Mouse (Mus musculus): Measurements from ENCODE around the gene Pde6d.
"Not testable (repeated sequence)": the region's sequence is repeated elsewhere in the genome, so short reads cannot be mapped to it uniquely, and the experiment has no call there.

The Pde6d gene

DNA sequence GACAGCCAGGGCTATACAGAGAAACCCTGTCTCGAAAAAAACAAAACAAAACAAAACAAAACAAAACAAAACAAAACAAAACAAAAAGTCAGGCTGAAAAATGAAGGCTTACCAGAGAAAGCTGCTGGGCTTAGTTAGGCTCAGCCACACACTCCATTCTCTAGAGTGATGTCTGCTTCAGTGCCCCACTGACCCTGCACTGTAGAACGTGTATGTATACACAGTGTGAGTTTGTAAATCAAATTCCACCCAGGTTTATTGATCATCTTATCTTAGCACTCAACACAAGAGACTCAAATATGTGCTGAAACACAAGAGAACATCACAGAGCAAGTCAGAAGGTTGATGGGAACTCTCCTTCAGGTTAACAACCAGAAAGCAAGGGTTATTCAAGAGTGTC is 14.0 kb downstream of the Pde6d start:
- DNase-seq (ENCODE audit: low spot score), result no peak

DNA sequence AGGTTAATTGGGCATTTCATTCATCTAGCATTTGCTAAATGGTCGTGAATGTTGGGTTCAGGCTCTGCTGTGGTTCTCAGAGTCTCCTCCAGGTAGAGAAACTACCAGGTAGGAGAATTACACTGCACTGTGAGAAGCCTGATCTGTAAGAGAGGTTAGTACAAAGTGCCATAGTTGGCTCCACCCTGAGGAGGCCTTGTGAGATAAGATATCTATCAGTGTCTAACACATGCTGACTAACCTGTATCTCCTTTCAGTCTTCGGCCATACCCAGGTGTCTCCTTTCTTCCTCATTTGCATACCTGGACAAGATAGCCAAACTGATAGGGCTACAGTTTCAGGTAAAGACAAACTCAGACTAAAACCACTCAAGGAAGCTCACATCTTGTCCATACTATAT is 19.8 kb downstream of the Pde6d start:
- no peak for DNase-seq (ENCODE audit: low spot score)

DNA sequence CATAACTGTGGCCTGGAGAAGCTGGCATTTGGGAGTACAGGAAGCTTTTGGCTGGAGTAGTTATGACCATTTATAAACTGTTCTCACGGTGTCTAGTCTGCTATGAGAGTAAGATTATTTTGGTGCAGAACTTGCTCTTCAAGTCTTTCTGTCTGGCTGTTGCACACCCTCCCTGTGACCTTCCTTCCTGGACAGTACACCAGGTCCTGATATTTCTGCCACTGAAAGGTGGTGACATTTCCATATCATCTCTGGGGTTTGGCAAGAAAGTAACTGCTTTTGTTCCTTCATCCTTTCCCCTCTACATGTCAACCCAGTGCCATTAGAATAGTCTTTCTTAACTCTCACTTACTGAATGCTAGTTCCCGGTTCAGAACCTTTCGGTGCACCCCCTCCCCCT is 23.2 kb downstream of the Pde6d start:
- no peak for DNase-seq (ENCODE audit: low spot score)

DNA sequence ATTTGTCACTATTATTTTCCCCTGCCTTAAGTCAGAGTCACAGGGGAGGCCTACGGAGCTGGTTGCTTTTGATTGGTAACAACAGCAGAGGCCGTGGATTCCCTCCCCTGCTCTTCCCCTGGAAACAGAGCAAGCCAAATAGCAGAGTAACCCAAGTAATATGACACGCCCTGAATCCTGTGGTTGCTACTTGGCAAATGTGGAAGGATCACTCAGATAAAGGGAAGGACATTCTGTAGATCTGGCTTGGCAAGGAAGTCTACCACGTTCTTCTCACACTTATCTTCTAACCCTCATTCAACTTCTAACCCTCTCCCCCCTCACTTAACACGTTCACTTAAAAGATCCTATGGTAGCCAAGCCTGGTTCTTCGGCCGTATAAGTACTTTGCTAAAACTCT is 24.6 kb downstream of the Pde6d start:
- no peak for DNase-seq (ENCODE audit: low spot score)

DNA sequence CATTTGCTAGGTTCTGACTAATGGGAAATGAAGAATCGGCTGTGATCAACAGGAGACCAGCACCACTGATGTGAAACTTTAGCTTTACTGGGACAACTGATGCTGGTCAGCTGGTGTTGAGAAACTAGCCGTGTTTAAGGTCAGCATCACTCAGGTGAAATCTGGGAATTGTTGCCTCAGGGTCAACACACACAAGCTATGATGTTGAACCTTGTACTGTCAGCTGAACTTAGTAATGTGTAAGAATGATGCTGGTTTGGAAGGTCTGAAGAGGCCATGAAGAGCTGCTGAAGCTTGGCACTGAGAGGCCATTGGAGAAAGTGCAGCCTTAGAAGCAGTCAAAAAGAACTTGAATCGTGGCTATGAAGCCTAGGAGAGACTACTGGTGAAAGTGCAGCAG is 26.8 kb downstream of the Pde6d start:
- no peak for DNase-seq (ENCODE audit: low spot score)

DNA sequence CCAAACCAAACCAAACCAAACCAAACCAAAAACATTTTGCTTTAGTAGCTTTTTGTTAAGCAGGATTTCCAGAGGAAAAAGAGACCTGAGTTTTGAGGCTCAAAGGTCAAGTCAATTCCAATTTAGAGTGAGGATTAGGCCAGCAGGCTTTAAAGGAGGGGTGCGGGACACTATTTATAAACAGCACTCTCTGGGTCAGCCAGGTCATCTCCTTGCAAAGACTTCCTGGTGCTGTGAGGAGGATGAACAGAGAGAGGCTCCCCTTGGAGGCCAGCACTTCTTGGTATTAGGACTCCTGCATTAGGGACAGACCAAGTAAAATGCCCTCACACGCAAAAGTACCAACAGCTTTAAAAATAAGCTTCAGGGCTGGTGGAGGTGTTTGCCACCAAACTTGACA is 30.6 kb downstream of the Pde6d start:
- DNase-seq (ENCODE audit: low spot score), result no peak

DNA sequence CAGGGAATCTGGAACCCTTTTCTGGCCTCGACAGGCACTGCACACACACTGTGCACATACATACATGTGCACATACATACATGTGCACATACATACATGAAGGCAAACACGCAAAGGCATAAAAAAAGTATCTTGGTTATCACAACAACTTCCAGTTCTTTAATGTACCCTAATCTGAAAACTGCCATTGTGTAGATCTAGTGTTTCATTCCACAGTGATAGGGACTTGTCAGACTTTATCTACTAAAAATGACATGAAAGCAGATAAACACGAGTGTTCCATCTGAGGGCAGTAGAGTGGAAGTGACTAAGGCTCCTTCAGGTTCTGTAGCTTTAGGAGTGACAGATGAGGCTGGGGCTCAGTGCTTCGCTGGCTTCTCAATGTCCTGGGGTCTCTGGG is 31.1 kb downstream of the Pde6d start:
- no peak for DNase-seq (ENCODE audit: low spot score)

DNA sequence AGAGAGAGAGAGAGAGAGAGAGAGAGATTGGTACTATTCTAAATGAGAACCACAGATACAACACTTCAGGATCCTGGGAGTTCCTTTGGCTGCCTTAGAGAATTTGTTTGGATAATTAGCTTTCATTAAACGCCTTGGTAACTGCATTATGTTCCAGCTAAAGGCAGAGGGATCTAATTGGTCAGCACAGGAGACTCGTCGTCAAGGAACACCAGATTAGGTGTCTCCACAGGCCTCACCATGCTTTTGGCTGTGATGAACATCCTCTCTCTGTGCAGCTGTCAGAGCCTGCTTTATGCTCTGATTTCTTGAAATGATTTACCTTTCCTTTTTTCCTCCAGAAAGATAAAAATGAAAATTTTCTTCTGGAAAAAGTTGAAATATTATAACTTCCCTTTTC is 35.6 kb downstream of the Pde6d start:
- no peak for DNase-seq (ENCODE audit: low spot score)

DNA sequence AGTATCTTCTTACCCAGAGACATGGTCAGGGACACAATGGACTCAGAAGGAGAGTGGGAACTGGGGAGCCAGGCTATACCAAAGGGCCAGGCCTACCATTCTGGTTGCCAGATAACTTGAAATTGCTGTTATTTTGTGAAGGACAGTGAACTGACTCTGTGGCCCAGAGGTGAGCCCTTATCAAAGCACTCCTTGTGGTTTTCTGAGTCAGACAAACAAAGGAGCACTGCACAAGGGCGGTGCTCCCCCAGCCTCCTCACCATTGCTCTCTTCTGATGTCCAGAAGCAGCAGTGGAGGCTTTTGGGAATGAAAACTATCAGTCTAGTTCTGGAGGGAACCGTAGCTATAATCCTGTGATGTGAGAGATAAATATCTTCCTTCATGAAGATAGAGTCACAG is 39.8 kb downstream of the Pde6d start:
- no peak for DNase-seq (ENCODE audit: low spot score)

DNA sequence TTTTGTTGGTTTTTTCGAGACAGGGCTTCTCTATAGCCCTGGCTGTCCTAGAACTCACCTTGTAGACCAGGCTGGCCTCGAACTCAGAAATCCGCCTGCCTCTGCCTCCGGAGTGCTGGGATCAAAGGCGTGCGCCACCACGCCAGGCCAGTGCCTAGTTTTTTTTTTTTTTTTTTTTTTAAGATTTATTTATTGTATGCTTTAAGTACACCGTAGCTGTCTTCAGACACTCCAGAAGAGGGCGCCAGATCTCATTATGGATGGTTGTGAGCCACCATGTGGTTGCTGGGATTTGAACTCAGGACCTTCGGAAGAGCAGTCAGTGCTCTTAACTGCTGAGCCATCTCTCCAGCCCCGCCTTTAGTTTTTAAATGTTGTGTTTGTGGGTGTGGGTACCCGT is 42.8 kb downstream of the Pde6d start:
- not testable (repeated sequence) for DNase-seq (ENCODE audit: low spot score)

DNA sequence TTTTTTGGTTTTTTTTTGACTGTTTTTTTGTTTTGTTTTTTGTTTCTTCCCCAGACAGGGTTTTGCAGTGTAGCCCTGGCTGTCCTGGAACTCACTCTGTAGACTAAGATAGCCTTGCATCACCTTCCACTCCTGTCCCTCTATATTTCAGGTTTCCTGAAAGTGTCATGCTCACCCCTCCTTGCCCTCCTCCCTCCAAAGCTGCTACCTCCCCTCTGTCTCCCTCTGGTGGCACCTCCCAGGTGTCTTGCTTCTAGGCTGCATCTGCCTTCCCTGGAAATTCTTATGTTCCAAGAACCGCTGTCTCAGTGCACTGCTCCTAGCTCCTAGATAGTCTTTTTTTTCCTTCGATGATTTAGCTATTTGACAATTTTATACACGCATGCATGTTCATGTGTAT is 44.0 kb downstream of the Pde6d start:
- DNase-seq (ENCODE audit: low spot score), result no peak

DNA sequence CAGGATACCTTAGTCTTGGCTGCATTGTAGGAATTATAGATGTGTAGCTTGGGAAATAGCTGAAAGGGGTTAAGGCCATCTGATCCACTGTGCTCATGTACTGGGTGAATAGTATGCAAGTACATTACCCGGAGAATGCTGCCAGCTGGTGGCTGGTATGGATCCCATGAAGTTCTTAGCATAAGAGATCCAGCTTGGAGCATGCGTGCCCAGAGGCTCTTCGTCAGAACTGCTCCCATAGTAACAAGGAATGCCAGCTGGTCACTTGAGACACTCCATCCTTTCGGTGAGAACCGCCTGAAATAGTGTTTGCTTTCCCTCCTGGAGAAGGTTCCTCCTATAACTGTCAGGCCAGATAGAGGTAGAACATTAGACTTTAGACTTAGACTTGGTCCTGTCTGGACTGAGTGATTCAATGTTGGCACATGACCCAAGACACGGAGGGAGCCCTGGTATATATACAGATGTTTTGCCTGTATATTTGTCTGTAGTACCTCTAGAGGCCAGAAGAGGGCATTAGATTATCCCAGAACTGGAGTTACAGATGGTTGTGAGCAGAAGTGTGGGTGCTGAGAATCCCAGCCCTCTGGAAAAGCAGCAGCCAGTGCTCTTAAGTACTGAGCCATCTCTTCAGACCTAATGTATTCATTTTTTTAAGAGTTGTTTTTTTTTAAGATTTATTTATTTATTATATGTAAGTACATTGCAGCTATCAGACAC is 48.9 kb downstream of the Pde6d start:
- DNase-seq (ENCODE audit: low spot score), result no peak

DNA sequence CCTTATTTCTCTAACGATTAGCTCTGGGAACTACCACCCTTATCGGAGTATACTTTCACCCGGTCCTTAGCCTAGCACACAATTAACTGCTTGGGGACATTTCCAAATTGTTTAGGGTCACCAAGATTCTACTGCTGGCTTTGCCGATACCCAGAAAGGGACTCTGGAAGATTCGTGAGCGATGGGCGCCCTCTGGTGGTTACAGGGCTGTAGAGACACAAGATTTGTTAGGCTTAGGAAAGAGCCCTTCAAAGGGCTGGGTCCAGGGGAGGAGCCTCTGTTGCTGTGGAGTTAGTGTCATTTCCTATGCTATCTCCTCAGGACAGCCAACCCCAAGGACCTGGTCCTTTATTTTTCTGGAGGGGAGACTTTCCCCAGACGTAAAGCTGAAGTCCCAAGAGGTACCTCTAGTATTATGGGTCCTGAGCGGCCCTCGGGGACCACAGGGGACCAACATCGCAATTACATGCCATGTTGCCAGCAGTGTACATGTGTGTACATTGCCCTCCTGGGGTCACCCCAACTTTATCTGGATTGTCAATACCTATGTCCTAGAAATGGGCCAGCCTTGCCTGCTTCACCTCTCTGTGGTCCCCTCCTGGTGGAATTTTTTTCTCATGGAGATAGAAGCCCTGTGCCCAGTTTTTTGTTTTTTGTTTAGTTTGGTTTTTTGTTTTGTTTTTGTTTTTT is 49.9 kb downstream of the Pde6d start:
- DNase-seq (ENCODE audit: low spot score), result peak; percentile 87

DNA sequence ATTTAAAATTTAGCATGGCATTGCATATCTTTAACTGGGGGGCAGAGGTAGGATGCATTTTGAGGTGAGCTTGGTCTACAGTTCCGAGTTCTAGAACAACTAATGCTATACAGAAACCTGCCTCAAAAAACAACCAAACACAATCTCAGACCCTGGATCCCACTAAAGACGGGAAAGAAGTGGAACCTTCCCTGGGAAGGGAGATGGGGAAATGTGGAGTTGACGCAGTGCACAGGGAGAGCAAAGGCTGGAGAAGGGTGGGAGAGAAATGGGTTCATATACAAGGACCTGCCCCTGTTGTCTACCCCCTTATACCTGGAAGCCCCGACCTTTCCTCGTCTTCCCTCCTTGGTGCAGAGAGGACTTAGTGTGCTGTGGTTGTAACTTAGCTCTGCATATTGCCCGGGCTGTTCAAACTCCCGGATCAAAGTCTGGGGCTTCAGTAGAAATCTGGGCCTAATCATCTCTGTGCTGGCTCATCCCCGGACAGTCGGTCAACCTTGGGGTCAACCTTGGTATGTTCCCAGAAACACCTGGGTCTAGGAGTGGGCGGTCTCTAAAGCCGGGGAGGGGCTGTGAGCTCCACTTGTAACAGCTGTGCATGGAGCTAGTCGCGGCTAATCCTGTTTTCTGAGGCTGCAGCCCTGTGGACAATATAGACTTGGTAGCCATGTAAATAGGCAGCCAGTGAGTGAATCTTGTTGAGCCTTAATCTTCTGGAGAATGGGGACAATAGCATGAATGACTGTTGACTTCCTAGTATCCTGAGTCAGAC is 50.7 kb downstream of the Pde6d start:
- DNase-seq (ENCODE audit: low spot score), result no peak

DNA sequence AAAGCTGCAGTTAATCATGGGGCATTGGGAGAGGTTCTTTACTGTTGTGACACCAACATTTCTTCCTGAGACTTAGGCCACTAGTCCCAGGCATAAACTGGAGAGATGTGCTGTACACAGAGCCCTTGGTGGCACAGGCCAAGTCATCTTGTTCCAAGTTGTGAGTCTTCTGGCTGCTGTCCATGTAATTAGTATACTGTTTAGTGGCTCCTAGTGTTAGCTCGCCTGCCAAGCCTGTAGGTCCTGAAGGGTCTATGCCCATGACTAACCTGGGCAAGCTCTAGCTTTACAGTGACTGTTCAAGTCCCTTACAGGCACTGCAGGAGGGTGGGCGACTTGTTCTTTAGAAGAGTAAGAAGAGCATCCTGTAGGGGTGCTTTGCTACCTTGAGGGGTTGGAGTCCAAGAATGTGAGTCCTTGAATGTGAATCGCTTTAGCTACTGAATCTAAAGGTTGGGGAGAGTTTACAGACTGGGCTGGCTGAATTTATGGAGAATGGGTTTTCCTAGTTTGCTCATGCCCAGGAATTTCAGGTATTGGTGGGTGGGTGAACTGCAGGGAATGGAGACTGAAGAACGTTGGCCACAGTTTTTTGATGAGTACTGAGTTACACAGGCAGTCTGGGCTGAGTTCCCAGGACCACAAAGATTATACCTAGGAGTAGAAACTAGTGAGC is 51.4 kb downstream of the Pde6d start:
- DNase-seq (ENCODE audit: low spot score), result no peak

DNA sequence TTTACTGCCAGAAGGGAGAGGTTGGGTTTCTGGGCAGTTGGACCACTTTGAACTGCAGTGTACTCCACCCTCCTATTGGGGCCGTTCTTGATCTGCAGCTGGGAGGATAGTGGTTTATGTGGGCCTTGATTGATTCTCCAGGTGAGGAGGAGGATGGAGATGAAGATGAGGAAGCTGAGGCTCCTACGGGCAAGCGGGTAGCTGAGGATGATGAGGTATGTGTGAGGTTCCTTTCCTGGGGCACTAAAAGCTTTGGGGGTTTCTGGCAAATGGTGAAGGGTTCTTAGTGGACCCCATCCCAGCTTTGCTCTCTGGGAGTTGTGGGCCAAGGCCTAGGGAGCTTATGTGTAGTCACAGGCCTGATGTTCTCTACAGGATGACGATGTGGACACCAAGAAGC is 52.8 kb downstream of the Pde6d start:
- no peak for DNase-seq (ENCODE audit: low spot score)

DNA sequence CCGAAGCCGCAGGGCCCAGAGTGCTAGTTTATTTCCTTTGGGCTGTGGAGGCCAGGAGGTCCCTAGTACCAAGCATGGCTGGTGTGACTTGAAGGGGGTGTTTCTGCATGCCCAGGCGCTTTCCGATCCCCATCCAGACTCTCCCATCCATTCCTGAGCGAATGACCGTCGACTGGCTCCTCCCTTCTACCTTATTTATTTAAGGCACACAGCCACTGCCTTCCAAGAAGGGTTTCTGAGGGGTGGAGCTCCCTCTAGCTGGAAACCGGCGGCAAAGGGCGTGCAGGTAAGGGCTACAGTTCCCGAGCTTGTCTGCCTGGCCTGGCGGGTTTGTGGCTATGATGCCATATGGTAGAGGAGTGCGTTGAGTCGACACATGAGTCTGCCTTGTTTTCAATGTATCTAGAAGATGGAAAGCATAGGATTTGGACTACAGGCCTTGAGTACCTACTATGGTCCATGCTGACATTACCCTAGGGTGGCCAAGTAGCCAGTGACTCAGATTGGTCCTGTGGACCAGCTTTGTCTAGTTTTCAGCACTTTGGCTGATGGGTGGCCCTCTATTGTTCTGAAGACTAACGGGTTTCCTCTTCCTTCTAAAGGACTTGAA is 53.8 kb downstream of the Pde6d start:
- DNase-seq (ENCODE audit: low spot score), result peak; percentile 25

DNA sequence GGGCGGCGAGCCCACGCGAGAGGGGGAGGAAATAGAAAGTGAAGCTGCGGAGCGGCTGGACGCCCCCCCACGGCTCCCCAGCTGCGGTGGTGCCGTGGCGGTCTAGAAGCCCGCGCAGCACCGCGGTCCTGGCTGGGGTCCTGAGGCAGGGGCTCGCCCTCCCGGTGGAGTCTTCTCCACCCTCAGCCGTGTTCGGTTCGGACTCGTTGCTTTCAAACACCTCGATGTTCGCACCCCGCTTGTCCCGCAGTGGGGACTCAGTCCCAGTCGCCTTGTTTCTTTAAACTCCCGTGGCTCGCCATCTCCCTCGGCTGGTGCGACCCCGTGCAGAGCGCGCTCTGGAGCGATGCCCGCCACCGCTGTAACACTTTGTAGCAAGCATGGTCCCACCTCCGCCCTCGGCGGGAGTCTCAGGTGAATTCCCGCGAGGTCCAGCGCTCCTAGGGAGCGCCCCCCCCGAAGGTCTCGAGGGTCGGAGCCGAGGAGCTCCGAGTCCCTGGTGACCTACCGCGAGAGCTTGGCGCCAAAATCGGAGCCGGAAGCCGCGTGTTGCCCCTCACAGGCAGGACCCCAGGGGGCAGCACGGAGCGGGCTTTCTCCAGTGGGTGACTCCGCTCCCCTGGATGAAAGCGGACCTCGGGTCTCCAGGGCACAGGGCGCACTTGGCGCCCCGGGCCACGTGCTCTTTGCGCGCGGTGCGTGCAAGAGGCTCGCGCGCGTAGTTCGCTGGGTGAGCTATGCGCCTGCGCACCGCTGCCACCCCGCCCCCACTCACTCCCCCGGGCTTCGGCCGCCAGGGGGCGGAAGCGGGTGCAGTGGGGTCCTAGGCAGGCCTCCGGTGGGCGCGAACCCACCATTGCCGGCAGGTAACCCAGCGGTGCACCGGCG is 54.6 kb downstream of the Pde6d start:
- peak; percentile 94 for DNase-seq (ENCODE audit: low spot score)

DNA sequence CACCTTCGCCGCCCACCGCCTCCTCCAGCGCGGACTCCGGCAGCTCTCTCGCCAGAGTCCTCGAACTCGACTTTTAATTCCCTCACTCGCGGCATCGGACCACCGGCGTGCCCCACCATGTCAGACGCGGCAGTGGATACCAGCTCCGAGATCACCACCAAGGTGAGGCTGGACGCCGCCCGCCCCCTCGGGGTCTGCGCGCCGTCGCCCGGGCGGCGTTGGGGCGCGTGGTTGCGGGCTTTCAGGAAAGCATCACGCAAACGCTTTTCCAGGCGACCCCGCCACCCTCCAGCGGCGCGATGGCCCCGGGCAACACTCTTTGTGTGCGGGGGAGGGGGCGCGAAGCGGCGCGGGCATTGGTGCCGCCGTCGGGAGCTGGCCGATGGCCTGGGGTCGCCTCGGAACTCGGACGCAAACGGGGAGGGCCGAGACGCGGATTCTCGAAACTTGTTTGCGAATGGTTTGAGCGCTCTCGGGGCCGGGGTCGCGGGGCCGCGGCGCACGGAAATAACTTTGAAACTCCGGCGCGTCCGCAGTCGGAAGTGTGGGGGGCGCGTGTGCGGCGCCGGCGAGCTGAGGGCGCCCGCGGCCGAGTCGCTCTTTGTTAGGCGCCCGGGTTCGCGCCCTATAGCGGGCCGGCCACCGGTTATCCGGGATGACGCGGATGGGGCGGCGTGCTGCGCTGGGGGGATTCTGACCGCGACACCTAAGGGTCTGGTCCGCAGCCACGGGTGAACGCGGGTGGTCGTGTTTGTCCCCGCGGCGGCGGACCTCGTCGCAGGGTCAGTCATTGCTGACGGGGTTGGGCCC is 55.4 kb downstream of the Pde6d start:
- no peak for DNase-seq (ENCODE audit: low spot score)

DNA sequence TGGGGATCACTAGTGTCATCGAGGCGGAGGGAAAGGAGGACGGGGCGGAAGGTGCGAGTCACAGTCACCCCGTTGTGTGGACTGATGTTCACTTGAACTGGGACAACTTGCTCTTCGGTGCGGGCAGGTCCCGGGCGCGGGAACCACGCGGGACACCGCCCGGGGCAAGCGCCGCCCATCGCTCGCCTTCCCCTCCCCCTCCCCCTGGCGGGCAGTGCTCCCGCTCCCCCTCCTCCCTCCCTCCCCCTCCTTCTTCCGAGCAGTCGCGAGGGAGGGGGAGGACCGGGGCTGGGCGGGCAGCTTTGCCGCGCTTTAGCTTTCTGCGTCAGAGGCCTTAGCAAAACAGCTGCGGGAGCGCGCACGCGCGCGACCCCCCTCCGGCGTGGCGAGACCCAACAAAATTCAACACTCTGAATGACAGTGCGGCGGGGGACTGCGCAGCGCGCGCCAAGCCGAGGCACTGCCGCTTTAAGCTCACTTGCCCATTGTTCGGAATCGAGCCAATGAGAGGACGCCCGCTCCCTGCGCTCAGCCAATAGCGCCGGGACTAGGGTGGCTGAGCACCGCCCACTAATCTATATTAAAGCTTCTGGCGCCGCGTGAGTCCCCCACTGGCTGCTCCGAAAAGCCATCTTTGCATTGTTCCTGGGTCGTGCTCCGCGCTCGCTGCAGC is 56.2 kb downstream of the Pde6d start, which contains the start of gene Ptma:
Gene Ptma (plus strand): TSS at position 611 of the 673 bp plus-strand sequence.
- DNase-seq (ENCODE audit: low spot score), result peak; percentile 95
